Mouse (Mus musculus): ENCODE data around the gene Lrrc75a. TPM values are rescaled to one million over a fixed set of nuclear protein-coding genes. Genes with fewer than 3 reads are reported as not detected.

Lrrc75a gene
- total RNA-seq, 2 experiments from 2014 or later, result 1.8 to 2.1 TPM

DNA sequence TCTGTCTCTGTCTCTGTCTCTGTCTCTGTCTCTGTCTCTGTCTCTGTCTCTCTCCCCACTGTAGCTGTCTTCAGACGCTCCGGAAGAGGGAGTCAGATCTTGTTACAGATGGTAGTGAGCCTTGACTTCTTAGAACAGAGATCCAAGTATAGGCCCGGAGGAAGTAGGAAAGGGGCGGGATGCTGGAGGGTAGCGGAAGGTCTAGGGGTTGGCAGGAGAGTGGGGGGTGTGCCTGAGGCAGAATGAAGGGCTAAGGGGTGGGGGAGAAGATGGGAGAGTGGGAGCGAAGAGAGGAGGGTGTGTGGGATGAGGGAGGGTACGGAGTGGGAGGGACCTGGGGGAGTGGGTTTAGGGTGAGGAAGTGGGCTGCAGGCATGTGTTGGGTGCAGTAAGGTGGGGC, 82.6 kb downstream of the Lrrc75a start:
- ATAC-seq (replicated peaks; ENCODE audit: low FRiP score, low TSS enrichment, poor library complexity, severe bottlenecking), result 0 out of 2 replicates have a peak, but pooled peaks have one; percentile 30

- no peak for ATAC-seq (replicated peaks; ENCODE audit: low FRiP score, low TSS enrichment, poor library complexity, severe bottlenecking)
Observed at GRCm38 (mm10) chr11:62563590-62563989, 84.7 kb downstream of the Lrrc75a start.

DNA sequence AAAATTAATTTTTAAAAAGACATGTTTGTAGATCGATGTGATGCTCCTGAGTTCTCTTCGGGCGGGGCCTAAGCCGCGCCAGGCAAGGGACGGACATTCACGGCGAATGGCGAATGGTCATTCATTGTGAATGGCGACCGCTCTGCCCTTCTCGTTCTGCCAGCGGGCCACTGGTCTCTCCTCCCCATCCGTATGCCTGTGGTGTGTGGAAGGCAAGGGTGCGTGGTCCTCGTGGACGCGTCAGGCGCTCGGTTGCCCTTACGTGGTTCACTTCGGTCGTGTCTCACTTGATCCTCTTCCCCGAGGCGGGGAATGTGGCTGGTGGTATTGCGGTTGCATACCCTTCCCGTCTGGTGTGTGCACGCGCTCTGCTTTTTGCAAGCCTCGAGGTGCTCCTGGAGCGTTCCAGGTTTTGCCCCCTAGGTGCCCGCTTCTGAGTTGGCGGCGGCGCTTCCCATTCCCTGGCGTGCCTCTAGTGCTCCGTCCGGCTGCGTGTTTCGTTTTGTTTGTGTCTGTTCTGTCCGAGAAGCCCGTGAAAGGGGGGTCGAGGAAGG, 87.8 kb downstream of the Lrrc75a start:
- 0 out of 2 replicates have a peak, but pooled peaks have one; percentile 28 for ATAC-seq (replicated peaks; ENCODE audit: low FRiP score, low TSS enrichment, poor library complexity, severe bottlenecking)

DNA sequence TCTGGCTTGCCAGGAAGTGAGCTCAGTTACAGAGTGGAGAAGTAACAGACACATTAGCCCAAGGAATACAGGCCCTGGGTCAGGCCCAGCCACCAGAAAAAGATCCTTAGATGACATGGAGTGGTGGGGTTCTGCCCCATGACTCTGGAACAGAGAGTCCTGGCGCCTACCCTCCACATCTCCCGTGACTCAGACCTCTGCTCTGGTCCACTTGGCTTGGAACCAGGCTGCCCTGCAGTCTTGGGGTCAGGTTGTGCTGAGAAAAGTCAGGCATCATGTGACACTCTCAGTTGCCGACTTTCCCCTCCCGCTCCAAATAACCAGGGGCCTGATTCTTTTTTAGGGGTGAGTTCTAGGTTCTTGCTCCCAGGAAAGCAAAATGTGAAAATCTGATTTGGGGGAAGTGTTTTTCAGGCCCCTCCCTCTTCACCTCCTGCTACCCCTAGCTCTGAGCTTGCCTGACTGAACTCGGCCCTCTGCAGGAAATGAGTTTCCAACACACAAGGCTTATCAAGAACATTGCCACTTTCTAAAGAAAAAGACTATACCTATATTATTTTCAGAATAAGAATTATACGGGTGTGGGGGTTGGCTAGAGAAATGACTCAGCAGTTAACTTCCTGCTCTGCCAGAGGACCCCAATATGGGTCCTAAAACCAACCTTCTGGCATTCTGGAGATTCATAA, 89.2 kb downstream of the Lrrc75a start:
- no peak for ATAC-seq (replicated peaks; ENCODE audit: low FRiP score, low TSS enrichment, poor library complexity, severe bottlenecking)

- no peak for ATAC-seq (replicated peaks; ENCODE audit: low FRiP score, low TSS enrichment, poor library complexity, severe bottlenecking)
Observed at GRCm38 (mm10) chr11:62558152-62558551, 90.2 kb downstream of the Lrrc75a start.

- ATAC-seq (replicated peaks; ENCODE audit: low FRiP score, low TSS enrichment, poor library complexity, severe bottlenecking), result no peak
Observed at GRCm38 (mm10) chr11:62557205-62557604, 91.1 kb downstream of the Lrrc75a start.

- no peak for ATAC-seq (replicated peaks; ENCODE audit: low FRiP score, low TSS enrichment, poor library complexity, severe bottlenecking)
Observed at GRCm38 (mm10) chr11:62555896-62556412, 92.4 kb downstream of the Lrrc75a start.

DNA sequence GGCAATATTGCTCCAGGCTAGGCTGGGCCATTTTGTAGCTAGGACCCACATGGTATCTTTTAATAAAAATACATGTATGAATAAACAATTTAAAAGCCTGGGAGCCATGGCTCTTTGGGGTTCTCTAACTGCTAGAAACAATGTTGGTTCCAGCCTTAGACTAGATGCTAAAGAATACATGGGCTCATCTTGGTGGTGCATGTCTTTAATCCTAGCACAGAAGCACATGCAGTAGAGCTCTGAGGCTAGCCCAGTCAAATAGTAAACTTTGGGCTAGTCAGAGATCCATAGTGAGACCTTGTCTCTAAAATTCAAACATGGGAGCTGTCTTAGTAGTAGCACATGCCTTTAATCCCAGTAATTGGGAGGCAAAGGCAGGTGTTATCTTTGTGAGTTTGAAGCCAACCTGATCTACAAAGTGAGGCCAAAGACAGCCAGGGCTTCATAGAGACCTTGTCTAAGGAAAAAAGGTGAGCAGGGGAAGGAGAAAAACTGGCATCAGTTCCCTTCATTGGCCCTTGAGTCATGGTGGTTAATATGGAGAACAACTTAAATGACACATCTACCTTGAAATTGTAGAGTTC, 93.3 kb downstream of the Lrrc75a start:
- ATAC-seq (replicated peaks; ENCODE audit: low FRiP score, low TSS enrichment, poor library complexity, severe bottlenecking), result no peak

Other genes starting within 250 kb of the Lrrc75a start
- 10.6 and 12.0 TPM in 2 replicates for gene Pigl, start 190.1 kb downstream of the Lrrc75a start, total RNA-seq (2014; fragmentation: Nextera tagmentation)
- gene Pigl, start 190.1 kb downstream of the Lrrc75a start, total RNA-seq (2017), result 2.0 and 3.2 TPM in 2 replicates
- gene Ncor1, start 190.0 kb downstream of the Lrrc75a start, total RNA-seq (2014; fragmentation: Nextera tagmentation), result 282 and 352 TPM in 2 replicates
- 261 and 277 TPM in 2 replicates for gene Ncor1, start 190.0 kb downstream of the Lrrc75a start, total RNA-seq (2017)
- gene Cenpv, start 109.3 kb downstream of the Lrrc75a start, total RNA-seq (2014; fragmentation: Nextera tagmentation), result 113 and 115 TPM in 2 replicates
- 56.1 and 64.9 TPM in 2 replicates for gene Cenpv, start 109.3 kb downstream of the Lrrc75a start, total RNA-seq (2017)
- 729 and 731 TPM in 2 replicates for gene Ubb, start 97.4 kb downstream of the Lrrc75a start, total RNA-seq (2014; fragmentation: Nextera tagmentation)
- gene Ubb, start 97.4 kb downstream of the Lrrc75a start, total RNA-seq (2017), result 1,059 and 1,094 TPM in 2 replicates
- gene Trpv2, start 74.0 kb downstream of the Lrrc75a start, total RNA-seq (2014; fragmentation: Nextera tagmentation), result 31.3 and 45.4 TPM in 2 replicates
- 12.2 and 25.6 TPM in 2 replicates for gene Trpv2, start 74.0 kb downstream of the Lrrc75a start, total RNA-seq (2017)
- 16.4 and 29.7 TPM in 2 replicates for gene Mmgt2, start 141 bp upstream of the Lrrc75a start, total RNA-seq (2014; fragmentation: Nextera tagmentation)
- gene Mmgt2, start 141 bp upstream of the Lrrc75a start, total RNA-seq (2017), result 9.1 and 14.8 TPM in 2 replicates
- gene Zfp287, start 83.4 kb upstream of the Lrrc75a start, total RNA-seq (2014; fragmentation: Nextera tagmentation), result 0.13 and 0.67 TPM in 2 replicates
- gene Zfp287, start 83.4 kb upstream of the Lrrc75a start, total RNA-seq (2017), result 0.88 TPM in 1 of 2 replicates, not detected in the other
- gene Gm10428, start 104.6 kb upstream of the Lrrc75a start, total RNA-seq (2014; fragmentation: Nextera tagmentation), result not detected in 2 replicates
- gene Gm10428, start 104.6 kb upstream of the Lrrc75a start, total RNA-seq (2017), result not detected in 2 replicates
- 1.8 and 2.6 TPM in 2 replicates for gene Zfp286, start 140.9 kb upstream of the Lrrc75a start, total RNA-seq (2014; fragmentation: Nextera tagmentation)
- 0.57 TPM in 1 of 2 replicates, not detected in the other for gene Zfp286, start 140.9 kb upstream of the Lrrc75a start, total RNA-seq (2017)
- 7.5 and 9.7 TPM in 2 replicates for gene Trim16, start 171.7 kb upstream of the Lrrc75a start, total RNA-seq (2014; fragmentation: Nextera tagmentation)
- gene Trim16, start 171.7 kb upstream of the Lrrc75a start, total RNA-seq (2017), result 5.5 and 8.4 TPM in 2 replicates
- 2.4 TPM in 1 of 2 replicates, not detected in the other for gene Fbxw10, start 198.5 kb upstream of the Lrrc75a start, total RNA-seq (2014; fragmentation: Nextera tagmentation)
- 0.91 and 2.3 TPM in 2 replicates for gene Fbxw10, start 198.5 kb upstream of the Lrrc75a start, total RNA-seq (2017)
- gene Tvp23b, start 230.9 kb upstream of the Lrrc75a start, total RNA-seq (2014; fragmentation: Nextera tagmentation), result 25.3 and 32.2 TPM in 2 replicates
- 47.2 and 68.9 TPM in 2 replicates for gene Tvp23b, start 230.9 kb upstream of the Lrrc75a start, total RNA-seq (2017)

Data from megakaryocyte-erythroid progenitor cell, adult 5-6 weeks (primary cell).